Mouse (Mus musculus) granulocyte monocyte progenitor cell, adult 5-6 weeks (primary cell): ENCODE measurements around the gene Olfml3. TPM values are rescaled to one million over a fixed set of nuclear protein-coding genes. Genes with fewer than 3 reads are reported as not detected.

ENCODE experiments used
- ATAC-seq: replicated peaks from 2 replicates; pipeline ENCODE4 v1.8.0; 2016; ENCODE audit warnings: mild to moderate bottlenecking, moderate TSS enrichment, inconsistent platforms; ENCODE audit not compliant: poor library complexity, severe bottlenecking
- total RNA-seq, 2 experiments: library from RNA; stranded (forward) in 1 of 2; stranded (reverse) in 1 of 2; fragments of 200-712, 200-1000 nt in 1 of 2; fragments of >200 nt in 1 of 2; fragmentation: Nextera tagmentation in 1 of 2; gene quantifications; 2 replicates each; pipeline ENCODE4 v1.2.3; 2014 to 2017

Gene Olfml3
- total RNA-seq, 2 experiments from 2014 or later: not detected

DNA sequence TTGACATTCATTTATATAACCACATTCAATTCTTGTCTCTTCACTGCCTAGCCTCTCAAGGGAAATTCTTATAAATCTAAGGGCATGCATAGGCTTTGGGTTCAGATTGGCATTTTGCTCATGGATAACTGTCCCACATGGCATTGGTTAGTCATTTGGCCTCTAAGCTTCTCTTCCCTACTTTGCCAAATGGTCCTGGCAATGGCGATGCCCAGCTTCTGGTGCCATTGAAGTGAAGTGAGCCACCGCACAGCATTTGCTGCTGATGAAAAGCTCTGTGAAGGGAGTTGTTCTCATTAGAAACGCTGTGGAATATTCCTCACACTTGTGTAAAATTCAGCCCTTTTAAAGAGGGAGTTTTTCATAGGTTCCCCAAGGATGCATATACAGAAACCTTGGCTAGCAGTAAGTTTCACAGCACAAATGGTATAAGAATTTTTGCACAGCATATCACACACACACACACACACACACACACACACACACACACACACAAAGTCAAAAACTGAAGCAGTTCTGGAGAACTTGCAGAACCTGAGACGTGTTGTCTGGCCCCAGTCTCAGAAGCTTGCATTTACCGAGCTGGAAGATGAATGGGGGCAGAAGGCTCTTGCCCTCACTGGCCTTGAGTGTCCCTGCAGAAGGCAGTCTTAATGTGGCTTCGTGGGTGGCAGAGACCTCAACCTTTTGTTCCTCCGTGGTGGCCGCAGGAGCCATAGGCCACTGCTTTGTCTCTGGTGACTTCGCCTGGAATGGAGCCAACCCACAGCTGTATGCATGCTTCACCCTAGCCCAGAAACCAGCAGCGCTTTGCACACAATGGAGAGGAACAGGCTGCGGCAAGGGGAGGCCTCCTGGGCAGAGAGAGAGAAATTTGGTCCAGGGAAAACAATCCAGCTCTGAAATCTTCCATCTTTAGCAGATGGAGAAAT is 21.8 kb downstream of the Olfml3 start:
- peak; percentile 63 for ATAC-seq

DNA sequence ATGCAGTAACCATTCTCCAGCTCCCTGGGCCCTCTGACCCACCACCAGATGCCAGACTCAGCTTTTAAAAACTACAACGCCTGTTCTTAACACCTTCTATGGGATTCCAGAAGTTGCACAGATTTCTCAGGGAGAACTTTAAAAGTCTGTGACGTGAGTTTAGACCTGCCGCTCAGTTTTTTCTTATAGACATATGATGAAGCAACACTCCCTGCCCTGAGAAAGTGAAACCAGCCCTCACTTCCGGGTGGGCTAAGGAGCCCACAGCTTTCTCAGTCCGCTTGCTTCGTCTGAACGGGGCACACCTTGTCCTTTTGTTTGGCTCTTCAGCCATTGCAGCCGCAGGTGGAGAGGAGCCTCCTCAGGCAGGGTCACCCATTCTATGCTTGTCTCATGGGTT is 22.9 kb downstream of the Olfml3 start:
- peak; percentile 56 for ATAC-seq

DNA sequence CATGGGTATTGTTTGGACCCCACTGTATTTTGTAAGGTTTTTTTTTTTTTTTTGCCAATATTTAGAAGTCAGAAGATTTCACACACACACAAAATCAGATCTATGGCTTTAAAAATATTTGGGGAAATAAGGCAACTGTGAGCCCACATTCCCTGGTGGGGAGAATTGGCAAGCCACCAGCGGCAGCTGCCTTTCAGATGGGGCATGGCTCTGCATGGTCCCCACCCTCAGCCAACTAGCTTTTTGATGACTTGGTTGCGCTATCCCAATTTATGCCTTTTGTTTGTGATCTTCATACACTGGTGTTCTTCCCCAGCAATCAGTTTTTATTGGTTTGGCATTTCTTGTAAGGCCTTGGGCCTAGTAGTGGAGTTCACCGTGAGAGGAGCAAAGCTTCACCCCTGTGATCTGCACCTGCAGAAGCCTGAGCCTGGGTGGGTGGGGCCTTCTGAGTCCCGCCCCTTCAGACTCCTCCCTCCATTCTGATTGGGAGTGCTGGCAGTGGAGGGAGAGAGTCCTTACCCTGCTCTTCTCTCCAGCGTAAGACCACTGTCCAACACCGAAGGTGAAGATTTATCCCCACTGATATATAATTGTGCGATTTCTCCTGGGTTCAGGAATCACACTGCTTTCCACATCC is 23.4 kb downstream of the Olfml3 start:
- ATAC-seq: no peak

DNA sequence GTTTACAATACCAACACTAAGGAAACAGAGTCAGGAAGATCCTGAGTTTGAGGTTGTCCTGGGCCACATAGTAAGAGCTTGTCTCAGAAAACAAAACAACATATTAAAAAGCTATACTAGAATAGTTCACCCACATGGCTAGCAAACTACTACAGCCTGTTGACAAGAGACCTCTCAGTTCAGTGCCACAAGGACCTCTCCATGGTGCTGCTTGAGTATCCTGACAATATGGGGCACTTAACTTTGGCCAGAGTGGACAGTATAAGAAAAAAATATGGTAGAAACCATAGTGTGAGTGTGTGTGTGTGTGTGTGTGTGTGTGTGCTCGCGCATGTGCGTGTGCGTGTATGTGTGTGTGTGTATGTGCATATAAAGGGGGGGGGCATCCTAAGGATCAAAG is 25.6 kb downstream of the Olfml3 start:
- ATAC-seq: no peak

DNA sequence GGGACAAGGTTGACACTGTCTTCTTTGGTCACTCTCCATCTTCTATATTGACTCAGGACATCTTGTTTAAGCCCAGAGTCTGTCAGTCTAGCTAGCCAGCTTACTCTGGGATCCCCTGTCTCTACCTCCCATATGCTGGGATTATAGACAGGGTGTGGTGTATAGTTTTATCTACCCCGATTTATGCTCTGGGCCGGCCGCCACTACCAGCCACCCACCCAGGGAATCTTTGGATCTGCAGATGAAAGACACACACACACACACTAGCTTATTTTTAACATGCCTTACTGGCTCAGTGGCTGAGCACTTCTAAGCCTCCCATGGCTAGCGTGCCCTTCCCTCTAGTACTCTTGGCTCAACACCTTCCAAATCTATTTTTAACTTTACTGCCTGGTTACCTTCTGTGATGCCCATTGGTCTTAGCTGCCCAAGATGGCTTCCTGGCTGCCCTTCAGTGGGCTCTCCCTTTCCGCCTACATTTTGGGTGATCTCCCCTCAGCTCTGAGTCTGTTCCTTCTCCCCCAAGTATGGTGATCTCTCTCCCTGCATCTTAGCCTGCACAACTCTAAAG is 28.2 kb downstream of the Olfml3 start:
- no peak for ATAC-seq

DNA sequence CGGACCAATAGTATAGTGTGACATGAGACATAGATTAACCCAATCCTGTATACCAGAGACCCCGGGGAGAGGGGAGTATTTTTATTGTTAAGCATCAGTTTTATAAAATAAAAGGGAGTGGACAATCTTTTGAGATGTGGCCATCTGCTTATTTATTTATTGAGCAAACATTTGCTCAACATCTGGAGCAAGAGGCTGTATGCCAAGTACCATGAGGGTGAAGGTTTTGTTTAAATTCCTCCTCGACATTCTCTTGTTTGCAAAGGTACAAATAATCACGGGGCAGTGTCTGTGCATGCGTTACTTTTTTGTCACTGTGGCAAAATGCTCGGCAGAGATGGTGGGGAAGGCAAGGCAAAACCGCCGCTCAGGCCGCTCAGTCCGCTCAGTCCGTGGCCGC is 32.4 kb downstream of the Olfml3 start:
- ATAC-seq: no peak

DNA sequence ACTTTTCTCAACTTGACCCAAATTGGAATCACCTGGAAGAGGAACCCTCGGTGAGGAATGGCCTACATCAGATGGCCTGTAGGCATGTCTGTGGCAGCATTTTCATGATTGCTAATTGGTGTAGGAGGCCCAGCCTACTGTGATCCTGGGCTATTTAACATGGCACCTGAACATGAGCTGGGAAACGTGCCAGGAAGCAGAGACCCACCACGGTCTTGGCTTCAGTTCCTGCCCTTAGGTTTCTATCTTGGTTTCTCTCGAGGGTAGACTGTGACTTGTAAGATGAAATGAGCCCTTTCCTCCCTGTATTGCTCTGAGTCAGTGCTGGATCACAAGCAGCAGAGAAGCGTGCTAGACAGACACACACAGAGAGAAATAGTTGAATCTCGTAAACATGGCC is 33.1 kb downstream of the Olfml3 start:
- ATAC-seq: no peak

DNA sequence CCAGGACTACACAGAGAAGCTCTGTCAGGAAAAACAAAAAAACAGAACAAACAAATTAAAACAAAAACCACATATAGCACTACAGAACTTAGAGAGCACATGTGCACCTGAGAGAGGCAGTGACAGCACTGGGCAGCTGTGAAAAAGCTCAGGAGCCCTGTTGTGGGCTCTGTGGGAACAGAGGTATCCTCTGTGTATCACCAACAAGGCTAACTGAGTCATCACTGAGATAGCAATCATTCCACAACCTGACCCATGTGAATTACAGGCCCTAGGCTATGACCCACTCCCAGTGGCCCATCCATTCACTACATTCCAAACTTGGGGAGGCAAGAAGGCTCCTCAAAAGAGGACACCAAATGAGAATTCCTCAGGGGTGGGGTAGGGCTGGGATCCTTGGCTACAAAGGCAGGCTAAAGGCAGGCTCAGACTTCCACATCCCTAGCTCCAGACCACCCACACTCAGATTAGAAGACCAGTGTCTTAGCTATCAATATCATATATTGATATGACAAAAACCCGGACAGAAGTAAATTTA is 41.3 kb downstream of the Olfml3 start:
- ATAC-seq: no peak

DNA sequence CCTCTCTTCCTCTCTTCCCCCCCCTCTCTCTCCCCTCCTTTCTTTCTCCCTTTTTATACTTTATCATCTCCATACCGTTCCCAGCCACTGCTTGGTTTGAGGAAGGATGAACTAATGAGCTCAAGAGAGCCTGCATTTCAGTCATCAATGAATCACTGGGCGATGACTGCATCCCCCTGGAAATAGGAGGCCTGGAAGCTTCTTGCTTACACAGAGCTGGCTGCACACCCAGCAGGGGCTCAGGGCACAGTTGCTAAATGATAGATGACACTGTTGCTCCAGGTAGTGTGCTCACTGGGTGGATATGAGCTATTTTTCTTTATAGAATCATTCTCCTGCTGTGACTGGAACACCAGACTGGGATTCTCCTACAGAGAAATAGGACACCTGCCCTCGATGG is 42.2 kb downstream of the Olfml3 start:
- no peak for ATAC-seq

DNA sequence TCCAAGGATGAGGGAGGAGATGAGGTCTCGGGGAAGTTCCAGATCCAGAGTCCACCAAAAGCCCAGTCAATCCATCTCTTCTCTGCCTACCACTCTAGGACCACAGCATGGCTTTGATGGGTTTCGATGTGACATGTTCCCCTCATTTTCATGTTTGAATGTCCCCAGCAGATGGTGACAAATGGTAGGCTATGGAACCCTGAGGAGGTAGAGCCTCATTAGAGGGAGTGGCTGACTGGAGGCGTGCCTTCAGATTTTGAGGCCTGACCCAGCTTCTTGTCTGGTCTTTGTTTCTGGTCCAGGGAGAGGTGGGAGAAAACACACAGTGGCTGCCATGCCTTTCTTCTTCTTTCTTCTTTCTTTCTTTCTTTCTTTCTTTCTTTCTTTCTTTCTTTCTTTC is 47.3 kb downstream of the Olfml3 start:
- no peak for ATAC-seq

DNA sequence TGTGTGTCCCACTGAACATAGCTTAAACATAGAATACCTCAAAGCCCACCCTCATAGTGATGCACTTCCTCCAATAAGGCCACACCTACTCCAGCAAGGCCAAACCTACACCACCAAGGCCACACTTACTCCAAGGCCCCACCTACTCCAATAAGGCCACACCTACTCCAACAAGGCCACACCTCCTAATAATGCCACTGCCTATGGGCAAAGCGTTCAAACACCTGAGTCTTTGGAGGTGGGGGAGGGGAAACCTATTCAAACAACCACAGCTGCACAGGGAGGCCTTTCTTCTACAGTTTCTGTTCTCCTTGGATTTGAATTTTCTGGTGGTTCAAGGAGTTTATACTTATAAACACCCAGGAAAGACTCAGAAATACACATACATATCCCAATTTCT is 48.8 kb downstream of the Olfml3 start:
- no peak for ATAC-seq

DNA sequence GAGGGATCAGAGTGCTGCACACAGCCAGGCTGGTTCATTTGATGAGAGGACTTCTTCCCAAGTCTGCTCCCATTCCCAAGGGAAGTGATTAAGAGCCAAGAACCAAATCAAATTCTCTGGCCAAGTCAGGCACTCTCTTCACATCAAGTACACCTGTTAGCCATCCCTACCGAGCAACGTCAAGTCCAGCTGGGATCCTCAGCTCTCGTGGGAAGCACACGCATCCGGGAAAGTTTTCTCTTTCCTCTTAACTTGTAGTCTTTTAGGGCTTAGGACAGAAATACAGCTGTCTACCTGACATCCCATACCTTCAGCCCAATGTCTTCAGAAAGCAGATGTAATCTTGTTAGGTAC is 53.9 kb downstream of the Olfml3 start:
- ATAC-seq: no peak

DNA sequence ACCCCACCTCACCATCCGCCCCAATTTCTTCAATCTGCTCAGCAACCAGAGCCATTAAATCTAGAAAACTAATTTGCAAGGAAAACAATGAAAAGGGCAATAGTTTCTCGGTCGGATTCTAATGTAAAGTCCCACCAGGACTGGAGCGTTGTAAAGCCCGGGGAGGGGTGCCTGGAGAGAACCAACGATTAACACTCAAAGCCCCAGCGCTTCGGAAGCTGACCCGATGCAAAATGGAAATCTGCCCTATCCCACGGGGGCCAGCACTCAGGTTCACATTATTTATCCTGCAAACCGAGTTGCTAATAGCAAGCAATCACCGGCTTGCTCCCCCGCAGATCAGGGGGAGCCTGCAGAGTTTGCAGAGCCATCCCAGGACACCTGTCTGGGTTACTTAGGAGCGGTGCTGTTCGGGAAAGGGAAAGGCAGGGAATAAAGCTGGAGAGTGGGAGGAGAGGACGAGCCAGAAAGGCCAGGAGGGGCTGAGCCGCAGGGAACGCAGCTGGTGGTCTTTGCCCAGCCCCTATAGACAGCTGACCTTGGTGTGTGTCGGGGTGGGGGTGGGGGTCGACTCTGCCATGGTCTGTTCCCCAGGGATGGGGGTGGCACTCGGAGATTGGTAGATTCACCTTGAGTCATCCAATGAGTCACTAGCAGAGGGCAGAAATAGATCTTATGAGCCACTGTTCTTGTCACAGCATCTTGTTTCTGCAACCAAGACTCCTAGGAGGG is 54.4 kb downstream of the Olfml3 start:
- ATAC-seq: no peak

DNA sequence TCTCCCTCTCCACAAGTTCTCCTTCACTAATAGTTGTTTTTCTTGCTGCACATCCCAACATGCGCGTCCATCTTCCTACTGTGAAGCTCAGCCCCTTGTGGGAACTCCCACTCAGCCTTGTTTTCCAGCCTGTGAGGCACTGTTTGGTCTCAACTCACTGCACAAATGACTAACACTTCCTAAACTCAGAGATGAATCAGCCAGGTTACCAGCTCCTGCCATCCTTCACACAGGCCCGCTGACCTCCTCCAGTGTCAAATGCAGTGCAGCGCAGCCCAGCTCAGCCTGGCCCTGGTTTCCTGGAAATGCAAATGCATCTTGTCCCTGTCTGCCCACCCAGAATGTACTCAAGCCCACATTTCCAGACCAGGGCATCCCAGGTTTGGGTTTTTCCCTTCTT is 55.3 kb downstream of the Olfml3 start:
- no peak for ATAC-seq

DNA sequence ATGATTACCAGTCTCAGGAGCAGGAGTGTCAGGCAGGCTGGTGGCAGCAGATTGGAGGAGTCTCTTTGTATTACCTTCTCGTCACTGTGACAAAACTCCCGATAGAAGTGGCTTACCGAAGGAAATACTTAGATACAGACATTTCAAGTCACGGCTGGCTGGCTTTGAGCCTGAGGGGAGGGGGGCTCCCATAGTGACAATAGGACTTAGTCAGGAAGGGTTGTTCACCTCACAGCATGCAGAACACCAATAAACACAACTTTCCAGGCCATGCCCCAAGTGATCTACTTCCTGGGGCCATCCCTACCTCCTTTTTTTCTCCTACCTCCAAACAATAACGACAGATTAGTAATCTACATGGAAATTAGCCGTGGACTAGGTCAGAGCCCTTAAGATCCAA is 59.0 kb downstream of the Olfml3 start:
- no peak for ATAC-seq

DNA sequence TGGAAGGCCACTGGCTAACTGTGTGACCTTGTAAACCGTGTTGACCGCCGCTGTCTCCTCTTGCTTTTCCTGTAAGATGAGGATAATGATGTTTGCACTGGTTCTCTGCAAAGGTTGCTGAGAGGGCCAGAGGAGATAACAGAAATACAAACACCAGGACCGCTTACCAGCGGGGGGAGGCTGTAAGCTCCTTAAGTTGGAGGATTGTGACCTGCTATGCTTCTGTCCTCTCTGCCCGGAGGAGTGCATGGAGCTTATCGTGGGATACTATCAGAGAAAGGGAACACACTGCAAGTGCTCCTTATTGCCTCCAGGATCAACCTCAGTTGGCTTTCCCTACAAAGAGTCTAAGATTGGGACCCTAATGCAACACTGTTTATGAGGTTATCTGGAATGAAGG is 65.1 kb downstream of the Olfml3 start:
- no peak for ATAC-seq

Other genes with a start within 250 kb of the Olfml3 start
- gene Syt6, start 162.8 kb downstream of the Olfml3 start, total RNA-seq (2014; fragmentation: Nextera tagmentation): not detected in 2 replicates
- 0.13 TPM in 1 of 2 replicates, not detected in the other for gene Syt6, start 162.8 kb downstream of the Olfml3 start, total RNA-seq (2017)
- gene Atg4a-ps, start 91.9 kb downstream of the Olfml3 start, total RNA-seq (2014; fragmentation: Nextera tagmentation): 1.4 TPM in 1 of 2 replicates, not detected in the other
- 0.26 and 0.39 TPM in 2 replicates for gene Atg4a-ps, start 91.9 kb downstream of the Olfml3 start, total RNA-seq (2017)
- gene Gm10964, start 1.4 kb upstream of the Olfml3 start, total RNA-seq (2014; fragmentation: Nextera tagmentation): not detected in 2 replicates
- gene Gm10964, start 1.4 kb upstream of the Olfml3 start, total RNA-seq (2017): not detected in 2 replicates
- 96.0 and 111 TPM in 2 replicates for gene Hipk1, start 53.6 kb upstream of the Olfml3 start, total RNA-seq (2014; fragmentation: Nextera tagmentation)
- gene Hipk1, start 53.6 kb upstream of the Olfml3 start, total RNA-seq (2017): 56.8 and 59.0 TPM in 2 replicates
- 33.9 and 39.8 TPM in 2 replicates for gene Dclre1b, start 71.4 kb upstream of the Olfml3 start, total RNA-seq (2014; fragmentation: Nextera tagmentation)
- 17.1 and 21.2 TPM in 2 replicates for gene Dclre1b, start 71.4 kb upstream of the Olfml3 start, total RNA-seq (2017)
- gene Ap4b1, start 71.5 kb upstream of the Olfml3 start, total RNA-seq (2014; fragmentation: Nextera tagmentation): 15.6 and 19.6 TPM in 2 replicates
- gene Ap4b1, start 71.5 kb upstream of the Olfml3 start, total RNA-seq (2017): 17.9 and 19.9 TPM in 2 replicates
- gene Gm43064, start 71.6 kb upstream of the Olfml3 start, total RNA-seq (2014; fragmentation: Nextera tagmentation): 2.2 TPM in 1 of 2 replicates, not detected in the other
- 0.47 and 1.0 TPM in 2 replicates for gene Gm43064, start 71.6 kb upstream of the Olfml3 start, total RNA-seq (2017)
- not detected in 2 replicates for gene Bcl2l15, start 94.6 kb upstream of the Olfml3 start, total RNA-seq (2014; fragmentation: Nextera tagmentation)
- not detected in 2 replicates for gene Bcl2l15, start 94.6 kb upstream of the Olfml3 start, total RNA-seq (2017)
- gene Ptpn22, start 121.8 kb upstream of the Olfml3 start, total RNA-seq (2014; fragmentation: Nextera tagmentation): 69.0 and 80.1 TPM in 2 replicates
- gene Ptpn22, start 121.8 kb upstream of the Olfml3 start, total RNA-seq (2017): 42.2 and 65.5 TPM in 2 replicates
- gene Rsbn1, start 176.1 kb upstream of the Olfml3 start, total RNA-seq (2014; fragmentation: Nextera tagmentation): 30.6 and 37.7 TPM in 2 replicates
- gene Rsbn1, start 176.1 kb upstream of the Olfml3 start, total RNA-seq (2017): 59.6 and 63.9 TPM in 2 replicates
- 13.8 and 17.9 TPM in 2 replicates for gene Phtf1, start 230.1 kb upstream of the Olfml3 start, total RNA-seq (2014; fragmentation: Nextera tagmentation)
- 26.1 and 33.4 TPM in 2 replicates for gene Phtf1, start 230.1 kb upstream of the Olfml3 start, total RNA-seq (2017)